ENCODE assay signal across 22 mouse cellular contexts in the genomic region with DNA sequence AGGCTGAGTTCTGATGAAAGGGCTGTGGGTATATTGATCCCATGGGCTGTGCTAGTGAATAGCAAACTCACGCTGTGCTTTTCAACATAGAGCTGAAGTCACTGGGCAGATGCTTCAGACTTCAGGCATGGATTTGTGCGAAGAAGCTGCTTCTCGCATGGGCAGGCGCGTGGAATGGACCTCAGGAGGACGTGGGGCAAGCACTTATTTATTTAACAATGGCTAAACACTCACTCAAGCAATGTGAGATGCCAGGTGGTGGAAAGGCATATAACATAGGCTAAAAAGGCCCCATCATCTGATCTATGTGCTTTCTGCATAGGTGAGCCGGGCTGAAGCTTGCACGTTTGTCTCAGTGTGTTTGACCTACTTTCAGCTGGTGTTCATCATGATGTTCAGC.
A peak's percentile ranks its signal among the peaks of the same experiment; 100 is the strongest.
DNase-seq lines count a peak whose midpoint lies in the region; ATAC-seq lines count a peak whose summit lies in the region.
"Had no signal": no experiment of that assay in that cellular context is flagged by ENCODE, and none has a peak within 500 bp of the region (broad histone marks: within the 10 kb centered on the region; RNA-seq: fewer than 3 reads in every experiment).

No protein-coding gene starts in this region.

- 58% methylated on average over 8 of the region's 8 CpGs for WGBS in kidney, embryonic 14.5 days
- WGBS in neural tube, embryonic 14.5 days = 57% methylated on average over 8 of the region's 8 CpGs

- no peaks in the 10 kb centered on the region for H3K27me3 ChIP-seq in kidney, embryonic 14.5 days (ENCODE audit: control insufficient read depth, insufficient read depth, low read length)
- H3K27me3 ChIP-seq in neural tube, embryonic 14.5 days (ENCODE audit: control insufficient read depth, insufficient read depth, low read length) = no peaks in the 10 kb centered on the region
- H3K27me3 ChIP-seq: CH12.LX; embryonic facial prominence, embryonic 15.5 days; hindbrain, embryonic 12.5 days; intestine, embryonic 15.5 days had no signal

- H3K9ac ChIP-seq in kidney, embryonic 14.5 days (ENCODE audit: low read depth, low read length) = no peak overlapping the region
- no peak overlapping the region for H3K9ac ChIP-seq in neural tube, embryonic 14.5 days (replicated peaks; ENCODE audit: low read depth, low read length)
- H3K9ac ChIP-seq: embryonic facial prominence, embryonic 15.5 days; hindbrain, embryonic 12.5 days; intestine, embryonic 15.5 days had no signal

- peak; percentile 4 for DNase-seq in cerebellum, adult 9-11 months
- no peak for DNase-seq in cerebellum, postnatal 14 days
- DNase-seq in kidney, postnatal 36 days = no peak
- DNase-seq in neural tube, embryonic 10.5 days (ENCODE audit: extremely low spot score, low spot score) = no peak
- no peak for DNase-seq in adrenal gland, postnatal 14 days
- DNase-seq: adrenal gland, adult 2 months; adrenal gland, postnatal 36 days; cerebellum, adult 11 months; cerebellum, postnatal 36 days; gastrocnemius, adult 2 months; gastrocnemius, postnatal 25 days; heart, postnatal 10 days; heart, postnatal 4 days had no signal

- H3K4me1 ChIP-seq in kidney, embryonic 14.5 days (ENCODE audit: control insufficient read depth, insufficient read depth, low read length) = no peaks in the 10 kb centered on the region
- H3K4me1 ChIP-seq in neural tube, embryonic 14.5 days (ENCODE audit: control insufficient read depth, insufficient read depth, low read length) = 0 out of 2 replicates have a peak, but pooled peaks cover 3% of the 10 kb centered on the region
- H3K4me1 ChIP-seq: embryonic facial prominence, embryonic 15.5 days; hindbrain, embryonic 12.5 days; intestine, embryonic 15.5 days had no signal

- no peaks in the 10 kb centered on the region for H3K9me3 ChIP-seq in kidney, embryonic 14.5 days (ENCODE audit: control insufficient read depth, low read length)
- H3K9me3 ChIP-seq in neural tube, embryonic 14.5 days (ENCODE audit: control insufficient read depth, low read length) = no peaks in the 10 kb centered on the region
- H3K9me3 ChIP-seq: embryonic facial prominence, embryonic 15.5 days; forebrain, embryonic 10.5 days; hindbrain, embryonic 12.5 days; intestine, embryonic 15.5 days had no signal

- H3K27ac ChIP-seq in kidney, embryonic 14.5 days (ENCODE audit: low read depth, low read length) = no peak overlapping the region
- H3K27ac ChIP-seq in neural tube, embryonic 14.5 days (ENCODE audit: low read depth, low read length) = no peak overlapping the region
- H3K27ac ChIP-seq: embryonic facial prominence, embryonic 15.5 days; forebrain, embryonic 10.5 days; gastrocnemius, adult 2 months; hindbrain, embryonic 12.5 days; intestine, embryonic 15.5 days had no signal

- no peak overlapping the region for H3K4me2 ChIP-seq in kidney, embryonic 14.5 days (replicated peaks; ENCODE audit: low read depth, low read length)
- H3K4me2 ChIP-seq in neural tube, embryonic 14.5 days (ENCODE audit: low read depth, low read length) = no peak overlapping the region
- H3K4me2 ChIP-seq: embryonic facial prominence, embryonic 15.5 days; hindbrain, embryonic 12.5 days; intestine, embryonic 15.5 days had no signal

- no peaks in the 10 kb centered on the region for H3K36me3 ChIP-seq in kidney, embryonic 14.5 days (ENCODE audit: control insufficient read depth, insufficient read depth, low read length)
- H3K36me3 ChIP-seq in neural tube, embryonic 14.5 days (ENCODE audit: control insufficient read depth, insufficient read depth, low read length) = no peaks in the 10 kb centered on the region
- H3K36me3 ChIP-seq: embryonic facial prominence, embryonic 15.5 days; forebrain, embryonic 10.5 days; hindbrain, embryonic 12.5 days; intestine, embryonic 15.5 days had no signal

- ATAC-seq in kidney, embryonic 14.5 days (ENCODE audit: low FRiP score, low TSS enrichment) = 0 out of 2 replicates have a peak, but pooled peaks have one; percentile 28
- ATAC-seq in neural tube, embryonic 14.5 days (ENCODE audit: low read depth) = peak; percentile 31; the same call in 1 of the 2 replicates
- ATAC-seq: forebrain, embryonic 14.5 days; intestine, embryonic 15.5 days had no signal

- no peak overlapping the region for H3K4me3 ChIP-seq in kidney, embryonic 14.5 days (ENCODE audit: low read length)
- no peak overlapping the region for H3K4me3 ChIP-seq in neural tube, embryonic 14.5 days (ENCODE audit: low read depth, low read length)
- H3K4me3 ChIP-seq: embryonic facial prominence, embryonic 15.5 days; erythroblast, embryonic 14.5 days; forebrain, embryonic 10.5 days; gastrocnemius, adult 2 months; hindbrain, embryonic 12.5 days; intestine, embryonic 15.5 days had no signal
